Mouse (Mus musculus): ENCODE results near the gene Cgn. TPM values are rescaled to one million over a fixed set of nuclear protein-coding genes. Genes with fewer than 3 reads are reported as not detected.
"Not testable (repeated sequence)": the region's sequence is repeated elsewhere in the genome, so short reads cannot be mapped to it uniquely, and the experiment has no call there.

Cgn gene
- total RNA-seq, 1 experiment from 2014 or later = not detected

- ATAC-seq (replicated peaks; ENCODE audit: low read depth, poor library complexity, severe bottlenecking) = not testable (repeated sequence)
Observed at GRCm38 (mm10) chr3:94710591-94710990, 75.7 kb downstream of the Cgn start.

Other genes starting within 250 kb of the Cgn start
- gene Snx27, start 203.8 kb downstream of the Cgn start, total RNA-seq (2017) = 24.8 and 26.5 TPM in 2 replicates
- gene Gm10972, start 143.4 kb downstream of the Cgn start, total RNA-seq (2017) = not detected in 2 replicates
- gene Tuft1, start 127.6 kb downstream of the Cgn start, total RNA-seq (2017) = 5.6 and 5.7 TPM in 2 replicates
- gene Selenbp2, start 92.9 kb downstream of the Cgn start, total RNA-seq (2017) = 0.05 TPM in 1 of 2 replicates, not detected in the other
- gene Pogz, start 51.1 kb upstream of the Cgn start, total RNA-seq (2017) = 24.3 and 24.6 TPM in 2 replicates
- gene Psmb4, start 100.5 kb upstream of the Cgn start, total RNA-seq (2017) = 192 and 193 TPM in 2 replicates
- 41.5 and 57.4 TPM in 2 replicates for gene Selenbp1, start 146.6 kb upstream of the Cgn start, total RNA-seq (2017)
- 24.3 and 27.3 TPM in 2 replicates for gene Rfx5, start 167.6 kb upstream of the Cgn start, total RNA-seq (2017)
- gene Pi4kb, start 188.2 kb upstream of the Cgn start, total RNA-seq (2017) = 11.6 and 43.0 TPM in 2 replicates
- 18.2 and 20.6 TPM in 2 replicates for gene Zfp687, start 229.0 kb upstream of the Cgn start, total RNA-seq (2017)